Mouse (Mus musculus) CH12.LX (cell line): ENCODE measurements at regions not wholly inside any gene's neighbourhood (a gene's known extent, or its start where the extent isn't known, plus 50 kb on each side); places are given as distances from the start of the nearest gene placed in this dataset.

ENCODE experiments used
- CHD1 ChIP-seq: IDR thresholded peaks from 2 replicates; pipeline ENCODE4 v1.6.1; 2012; ENCODE audit warnings: low read depth, low read length, improper control_type of control experiment, inconsistent platforms
- CTCF ChIP-seq, 2 experiments: IDR thresholded peaks in 1 of 2; conservative IDR thresholded peaks in 1 of 2; 2 replicates each; pipeline ENCODE4 v1.5.1; 2011 to 2012; ENCODE audit warnings: low read depth in 2 of 2, low read length in 2 of 2, improper control_type of control experiment in 1 of 2, inconsistent platforms in 1 of 2, mild to moderate bottlenecking in 1 of 2, moderate library complexity in 1 of 2
- E2F4 ChIP-seq: IDR thresholded peaks from 2 replicates; pipeline ENCODE4 v1.6.1; 2011; ENCODE audit warnings: low read depth, low read length, improper control_type of control experiment; ENCODE audit not compliant: insufficient replicate concordance
- EP300 ChIP-seq: IDR thresholded peaks from 2 replicates; pipeline ENCODE4 v1.6.1; 2011; ENCODE audit warnings: low read length, improper control_type of control experiment
- ETS1 ChIP-seq: conservative IDR thresholded peaks from 2 replicates; pipeline ENCODE4 v1.6.1; 2012; ENCODE audit warnings: low read depth, mild to moderate bottlenecking, inconsistent platforms, low read length, improper control_type of control experiment, moderate library complexity
- GABPA ChIP-seq: IDR thresholded peaks from 2 replicates; pipeline ENCODE4 v1.6.1; 2012; ENCODE audit warnings: low read depth, low read length, improper control_type of control experiment, inconsistent platforms; ENCODE audit not compliant: insufficient replicate concordance
- MAFK ChIP-seq: IDR thresholded peaks from 2 replicates; pipeline ENCODE4 v1.6.1; 2011; ENCODE audit warnings: low read length, improper control_type of control experiment; ENCODE audit not compliant: insufficient replicate concordance
- MEF2A ChIP-seq: IDR thresholded peaks from 2 replicates; pipeline ENCODE4 v1.6.1; 2014; ENCODE audit warnings: low read depth, mild to moderate bottlenecking, inconsistent platforms, low read length, improper control_type of control experiment, borderline replicate concordance
- NRF1 ChIP-seq: IDR thresholded peaks from 2 replicates; pipeline ENCODE4 v1.6.1; 2014; ENCODE audit warnings: low read depth, mild to moderate bottlenecking, inconsistent platforms, low read length, improper control_type of control experiment, moderate library complexity
- POLR2A ChIP-seq: IDR thresholded peaks from 2 replicates; pipeline ENCODE4 v1.6.1; 2011; ENCODE audit warnings: low read depth, mild to moderate bottlenecking, improper control_type of control experiment, low read length
- POLR2AphosphoS2 ChIP-seq: IDR thresholded peaks from 2 replicates; pipeline ENCODE4 v1.6.1; 2011; ENCODE audit warnings: low read depth, low read length, improper control_type of control experiment
- RAD21 ChIP-seq: IDR thresholded peaks from 2 replicates; pipeline ENCODE4 v1.6.1; 2011; ENCODE audit warnings: low read depth, mild to moderate bottlenecking, low read length, improper control_type of control experiment, moderate library complexity
- USF1 ChIP-seq: IDR thresholded peaks from 2 replicates; pipeline ENCODE4 v1.6.1; 2014; ENCODE audit warnings: low read depth, mild to moderate bottlenecking, inconsistent platforms, low read length, improper control_type of control experiment

- TF ChIP-seq MAFK = peak; percentile 82
- no peak for TF ChIP-seq RAD21
- no peak for TF ChIP-seq E2F4
- TF ChIP-seq ETS1 = no peak
- TF ChIP-seq POLR2AphosphoS2 = no peak
- no peak for TF ChIP-seq POLR2A
- TF ChIP-seq MEF2A = no peak
- no peak for TF ChIP-seq NRF1
- TF ChIP-seq CTCF (conservative IDR thresholded peaks at IDR 0.05 in 1 of 2, IDR thresholded peaks at IDR 0.05 in 1 of 2; ENCODE audit: low read depth in 2 of 2, low read length in 2 of 2) = no peak
- TF ChIP-seq GABPA = no peak
- TF ChIP-seq USF1 = no peak
- TF ChIP-seq CHD1 = no peak
- no peak for TF ChIP-seq EP300
Measured at GRCm38 (mm10) chr17:84898407-84898806, 58.1 kb upstream of the Ppm1b start.
